Mouse (Mus musculus) right cerebral cortex, postnatal 14 days (tissue): ENCODE data around the gene Ruvbl2.

Experiments used
- DNase-seq: peaks from one replicate; pipeline ENCODE4 v3.0.0; 2022

The Ruvbl2 gene

DNA sequence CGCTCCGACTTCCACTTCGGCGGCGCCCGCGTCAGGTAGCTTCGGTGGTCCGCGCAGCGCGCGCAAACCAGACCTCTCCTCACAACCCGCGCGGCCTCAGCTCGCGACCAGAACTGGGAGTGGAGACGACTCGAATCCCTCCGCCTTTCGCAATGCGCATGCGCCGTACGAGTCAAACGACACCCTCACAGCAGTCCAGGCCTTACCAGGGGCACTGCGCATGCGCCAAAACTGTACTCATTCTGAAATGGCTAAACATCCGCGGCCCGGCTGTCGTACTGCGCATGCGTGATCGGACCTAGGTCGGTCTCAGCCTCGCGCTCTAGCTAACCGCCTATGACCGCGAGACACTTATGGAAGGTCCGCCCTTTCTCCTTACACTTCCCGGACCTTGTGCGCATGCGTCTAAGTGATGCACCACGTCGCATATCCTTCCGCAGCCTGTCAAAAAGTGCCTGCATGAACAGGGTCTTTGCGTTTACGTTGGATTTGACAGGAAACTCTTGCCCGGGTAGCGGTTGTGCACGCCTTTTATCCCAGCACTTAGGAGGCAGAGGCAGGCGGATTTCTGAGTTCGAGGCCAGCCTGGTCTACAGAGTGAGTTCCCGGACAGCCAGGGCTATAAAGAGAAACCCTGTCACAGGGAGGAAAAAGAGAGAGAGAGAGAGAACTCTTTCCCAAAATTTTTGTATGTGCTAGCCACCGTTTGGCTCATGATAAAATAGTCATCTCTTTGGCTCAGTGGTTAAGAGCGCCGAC, 42.1 kb downstream of the Ruvbl2 start, which contains the start of gene Snrnp70:
Gene Snrnp70 (minus strand): TSS at position 165 of the 759 bp plus-strand sequence.
- peak; percentile 100 for DNase-seq

DNA sequence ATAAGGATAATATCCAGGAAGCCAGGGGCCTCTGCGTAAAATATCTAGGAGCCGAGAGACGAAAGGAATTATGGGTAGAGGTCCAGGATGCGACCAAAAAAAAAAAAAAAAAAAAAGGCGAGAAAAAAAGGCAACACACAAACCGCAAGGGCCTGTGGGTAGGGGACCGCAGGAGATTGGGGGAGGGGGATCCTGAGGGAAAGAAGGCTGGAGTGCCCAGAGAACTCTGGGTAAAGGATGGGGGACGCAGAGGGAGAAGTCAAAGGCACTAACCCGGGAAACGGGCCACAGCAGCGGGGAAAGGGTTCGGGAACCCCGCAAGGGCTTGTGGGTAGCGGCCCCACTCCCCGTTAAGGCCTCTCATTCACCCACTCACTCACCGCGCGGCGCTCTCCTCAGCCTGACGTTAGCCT, 42.8 kb downstream of the Ruvbl2 start:
- peak; percentile 63 for DNase-seq

DNA sequence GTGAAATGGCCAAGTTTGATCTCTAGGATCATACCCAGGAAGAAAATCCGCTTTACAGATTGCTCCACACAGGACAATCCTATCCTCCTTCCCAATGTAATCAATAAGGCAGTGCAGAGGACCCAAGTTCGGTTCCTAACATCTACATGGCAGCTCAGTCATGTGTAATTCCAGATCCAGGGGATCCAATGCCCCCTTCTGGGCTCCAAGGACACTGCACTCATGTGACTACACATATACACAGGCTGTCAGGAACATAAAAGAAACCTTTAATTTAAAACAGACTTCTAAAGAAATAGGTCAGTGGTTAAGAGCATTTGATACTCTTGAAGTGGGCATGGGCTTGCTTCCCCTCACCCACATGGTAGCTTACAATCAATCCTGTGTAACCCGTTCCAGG, 51.8 kb downstream of the Ruvbl2 start:
- DNase-seq = no peak

DNA sequence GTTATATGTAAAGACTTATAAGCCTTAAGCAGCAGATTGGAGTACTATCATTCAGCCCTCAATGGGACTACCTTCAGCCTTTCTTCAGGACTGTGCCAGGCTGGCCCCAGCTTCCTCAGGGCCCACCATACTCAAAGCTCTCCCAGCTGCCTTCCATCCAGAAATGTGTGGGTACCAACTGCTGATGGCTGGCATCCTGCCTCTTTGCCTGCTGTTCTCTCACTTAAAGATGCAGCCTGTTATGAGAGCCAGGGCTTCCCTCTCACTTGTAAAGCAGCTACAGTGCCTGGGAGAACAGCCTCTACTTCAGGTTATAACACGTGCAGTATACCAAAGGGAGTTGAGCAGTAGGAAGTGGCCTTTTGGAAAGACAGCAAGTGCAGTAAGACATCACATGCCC, 61.8 kb downstream of the Ruvbl2 start:
- peak; percentile 42 for DNase-seq

DNA sequence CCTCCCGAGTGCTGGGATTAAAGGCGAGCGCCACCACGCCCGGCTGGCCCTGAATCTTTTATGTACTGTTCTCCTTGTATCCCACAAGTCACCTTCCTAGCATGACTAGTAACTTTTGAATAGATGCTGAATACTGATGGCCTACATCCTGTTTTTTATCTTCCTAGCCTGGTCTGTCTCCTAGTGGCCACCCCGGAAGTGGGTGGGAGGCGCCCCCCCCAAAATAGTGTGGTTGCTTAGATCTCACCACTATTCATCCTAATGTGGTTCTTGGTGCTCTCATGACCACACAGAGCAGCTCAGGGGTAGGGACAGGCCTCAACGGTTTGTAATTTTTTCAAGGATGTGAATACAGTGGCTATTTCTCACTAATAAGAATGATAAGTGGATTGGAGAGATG, 63.3 kb downstream of the Ruvbl2 start:
- no peak for DNase-seq

DNA sequence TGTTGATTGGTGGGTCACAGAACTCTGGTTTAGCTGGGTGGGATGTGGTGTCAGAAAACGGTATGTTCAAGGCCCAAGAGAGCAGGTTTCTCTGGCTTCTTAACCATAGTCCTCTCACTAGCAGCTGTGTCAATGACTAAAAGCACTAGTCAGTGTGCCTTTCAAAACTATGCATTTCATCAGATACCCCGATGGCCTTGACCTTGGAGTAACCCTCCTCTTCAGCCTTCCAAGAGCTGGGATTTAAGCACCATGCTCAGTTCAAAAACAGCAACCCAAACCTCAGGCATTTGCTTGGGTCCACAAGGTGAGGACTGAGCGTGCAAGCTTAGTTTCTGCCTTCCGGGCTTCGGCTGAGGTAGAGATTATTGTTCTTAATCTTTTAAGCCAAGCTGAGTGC, 65.5 kb downstream of the Ruvbl2 start:
- no peak for DNase-seq
